Mouse (Mus musculus): ENCODE measurements around the gene Ap5b1. TPM values are rescaled to one million over a fixed set of nuclear protein-coding genes. Genes with fewer than 3 reads are reported as not detected.

The Ap5b1 gene
- polyA plus RNA-seq, 1 experiment = 5.1 TPM

DNA sequence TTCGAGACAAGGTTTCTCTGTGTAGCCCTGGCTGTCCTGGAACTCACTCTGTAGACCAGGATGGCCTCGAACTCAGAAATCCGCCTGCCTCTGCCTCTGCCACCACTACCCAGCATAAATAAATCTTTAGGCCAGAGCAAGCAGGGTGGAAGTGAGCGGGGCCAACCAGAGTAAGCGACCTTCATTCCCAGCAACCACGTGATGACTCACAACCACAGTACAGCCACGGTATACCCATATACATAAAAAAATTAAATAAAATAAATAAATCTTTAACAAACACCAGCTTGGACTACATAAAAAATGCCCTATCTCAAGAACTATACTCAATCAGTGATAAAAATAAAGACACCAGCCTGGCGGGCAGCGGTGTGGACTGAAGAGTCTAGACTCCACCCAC is 24.5 kb upstream of the Ap5b1 start:
- TF ChIP-seq CTCF (IDR thresholded peaks at IDR 0.05; ENCODE audit: borderline replicate concordance, insufficient read depth, low read depth, low read length) (no peak), POLR2A (IDR thresholded peaks at IDR 0.05; ENCODE audit: borderline replicate concordance, insufficient read depth, low read length) (no peak)
- H3K27ac ChIP-seq (ENCODE audit: insufficient read depth, low read length) = no peak overlapping the region
- DNase-seq = no peak
- no peaks in the 10 kb centered on the region for H3K27me3 ChIP-seq (ENCODE audit: control insufficient read depth, insufficient read depth, low read length)
- H3K4me1 ChIP-seq (ENCODE audit: control insufficient read depth, insufficient read depth, low read length) = no peaks in the 10 kb centered on the region
- no peak overlapping the region for H3K4me3 ChIP-seq (replicated peaks; ENCODE audit: insufficient read depth, low read depth, low read length)
- 90% methylated on average over 9 of the region's 9 CpGs for WGBS

GRCm38 (mm10) chr19:5544031-5544430 is 23.8 kb upstream of the Ap5b1 start:
- H3K27ac ChIP-seq (ENCODE audit: insufficient read depth, low read length) = no peak overlapping the region
- no peak for TF ChIP-seq CTCF (IDR thresholded peaks at IDR 0.05; ENCODE audit: borderline replicate concordance, insufficient read depth, low read depth, low read length)
- H3K4me3 ChIP-seq (replicated peaks; ENCODE audit: insufficient read depth, low read depth, low read length) = no peak overlapping the region
- WGBS = 59% methylated on average over 11 of the region's 11 CpGs
- H3K4me1 ChIP-seq (ENCODE audit: control insufficient read depth, insufficient read depth, low read length) = no peaks in the 10 kb centered on the region
- DNase-seq = no peak
- H3K27me3 ChIP-seq (ENCODE audit: control insufficient read depth, insufficient read depth, low read length) = no peaks in the 10 kb centered on the region

GRCm38 (mm10) chr19:5547471-5548056 is 20.3 kb upstream of the Ap5b1 start:
- no peak overlapping the region for H3K4me3 ChIP-seq (replicated peaks; ENCODE audit: insufficient read depth, low read depth, low read length)
- H3K27ac ChIP-seq (ENCODE audit: insufficient read depth, low read length) = no peak overlapping the region
- WGBS = 47% methylated on average over 4 of the region's 4 CpGs
- no peaks in the 10 kb centered on the region for H3K4me1 ChIP-seq (ENCODE audit: control insufficient read depth, insufficient read depth, low read length)
- no peak for DNase-seq
- TF ChIP-seq CTCF (IDR thresholded peaks at IDR 0.05; ENCODE audit: borderline replicate concordance, insufficient read depth, low read depth, low read length) (no peak), POLR2A (IDR thresholded peaks at IDR 0.05; ENCODE audit: borderline replicate concordance, insufficient read depth, low read length) (no peak)
- H3K27me3 ChIP-seq (ENCODE audit: control insufficient read depth, insufficient read depth, low read length) = no peaks in the 10 kb centered on the region

GRCm38 (mm10) chr19:5553802-5554201 is 14.0 kb upstream of the Ap5b1 start:
- Histone ChIP-seq H3K27me3 (ENCODE audit: control insufficient read depth, insufficient read depth, low read length) (no peaks in the 10 kb centered on the region), H3K4me3 (replicated peaks; ENCODE audit: insufficient read depth, low read depth, low read length) (no peak overlapping the region), H3K4me1 (ENCODE audit: control insufficient read depth, insufficient read depth, low read length) (no peaks in the 10 kb centered on the region), H3K27ac (ENCODE audit: insufficient read depth, low read length) (no peak overlapping the region)
- no peak for TF ChIP-seq POLR2A (IDR thresholded peaks at IDR 0.05; ENCODE audit: borderline replicate concordance, insufficient read depth, low read length)
- no peak for DNase-seq
- 75% methylated on average over 8 of the region's 8 CpGs for WGBS

DNA sequence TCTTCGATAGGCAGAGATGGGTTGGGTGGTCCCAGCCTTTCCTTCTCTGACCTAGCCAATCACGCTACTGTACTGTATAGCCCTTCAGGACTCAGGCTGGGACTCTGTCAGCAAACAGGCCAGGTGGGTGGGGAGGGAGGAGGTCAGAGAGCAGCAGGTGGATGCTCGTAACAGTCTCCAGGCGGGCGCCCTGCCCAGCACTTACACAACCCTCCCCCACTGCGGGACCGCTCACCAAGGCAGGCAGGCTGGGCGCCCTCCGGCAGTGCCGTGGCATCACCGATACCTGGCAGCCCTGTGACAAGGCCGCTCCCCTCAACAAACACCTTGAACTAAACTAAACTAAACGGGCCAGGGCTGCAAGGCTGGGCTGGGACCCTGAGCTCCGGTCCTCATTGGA is 13.6 kb upstream of the Ap5b1 start:
- H3K4me1 ChIP-seq (ENCODE audit: control insufficient read depth, insufficient read depth, low read length) = no peaks in the 10 kb centered on the region
- no peak for DNase-seq
- TF ChIP-seq CTCF (IDR thresholded peaks at IDR 0.05; ENCODE audit: borderline replicate concordance, insufficient read depth, low read depth, low read length) (no peak), POLR2A (IDR thresholded peaks at IDR 0.05; ENCODE audit: borderline replicate concordance, insufficient read depth, low read length) (no peak)
- WGBS = 80% methylated on average over 14 of the region's 14 CpGs
- no peaks in the 10 kb centered on the region; the same call in 1 of the 2 replicates for H3K27me3 ChIP-seq (ENCODE audit: control insufficient read depth, insufficient read depth, low read length)
- no peak overlapping the region for H3K4me3 ChIP-seq (replicated peaks; ENCODE audit: insufficient read depth, low read depth, low read length)
- no peak overlapping the region for H3K27ac ChIP-seq (ENCODE audit: insufficient read depth, low read length)

DNA sequence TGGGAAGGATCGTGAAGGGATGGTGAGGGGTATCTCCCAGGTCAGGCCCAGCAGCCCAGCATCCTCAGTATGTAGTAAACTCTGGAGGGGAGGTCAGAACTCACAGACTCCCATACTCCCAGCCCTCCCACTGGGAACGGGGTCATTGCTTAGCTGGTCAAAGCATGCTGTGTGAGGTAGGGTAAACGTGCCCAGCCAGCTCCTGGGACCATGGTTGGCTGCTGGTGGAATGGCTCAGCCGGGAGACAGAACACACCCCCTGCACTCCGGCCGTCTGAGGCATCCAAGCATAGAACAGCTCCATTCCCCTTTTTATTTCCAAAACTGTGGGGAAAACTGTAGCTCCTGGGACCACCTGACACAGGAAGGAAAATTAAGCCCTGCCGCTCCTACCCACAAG is 9.7 kb upstream of the Ap5b1 start:
- peaks cover 7% of the 10 kb centered on the region; the same call in 1 of the 2 replicates for H3K27me3 ChIP-seq (ENCODE audit: control insufficient read depth, insufficient read depth, low read length)
- DNase-seq = no peak
- H3K27ac ChIP-seq (ENCODE audit: insufficient read depth, low read length) = no peak overlapping the region
- 0 out of 2 replicates have a peak, but pooled peaks cover 4% of the 10 kb centered on the region for H3K4me1 ChIP-seq (ENCODE audit: control insufficient read depth, insufficient read depth, low read length)
- 36% methylated on average over 7 of the region's 7 CpGs for WGBS
- no peak overlapping the region for H3K4me3 ChIP-seq (replicated peaks; ENCODE audit: insufficient read depth, low read depth, low read length)
- TF ChIP-seq CTCF (IDR thresholded peaks at IDR 0.05; ENCODE audit: borderline replicate concordance, insufficient read depth, low read depth, low read length) = no peak
- no peak for TF ChIP-seq POLR2A (IDR thresholded peaks at IDR 0.05; ENCODE audit: borderline replicate concordance, insufficient read depth, low read length)

- WGBS = 58% methylated on average over 8 of the region's 8 CpGs
- DNase-seq = no peak
These were observed 9.1 kb upstream of the Ap5b1 start for GRCm38 (mm10) chr19:5558770-5559169.

DNA sequence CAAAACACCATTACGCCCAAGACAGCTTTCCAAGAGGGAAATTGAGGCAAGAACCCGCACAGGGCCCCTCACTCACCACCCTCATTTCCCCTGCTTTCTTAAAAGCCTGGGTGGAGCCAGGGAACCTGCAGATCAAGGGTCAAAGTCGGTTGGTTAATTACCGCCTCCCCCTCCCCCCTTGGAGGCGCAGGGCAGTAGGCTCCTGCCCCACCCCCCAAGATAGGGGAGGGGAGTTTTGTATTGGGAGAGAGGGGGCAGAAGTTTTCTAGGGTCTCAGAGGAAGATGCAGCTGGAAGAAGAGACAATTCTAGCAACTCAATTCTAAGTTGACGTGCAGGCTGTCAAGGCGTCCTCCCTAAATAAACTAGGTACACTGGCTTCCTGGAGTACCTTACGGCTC is 8.6 kb upstream of the Ap5b1 start:
- DNase-seq = no peak
- Histone ChIP-seq H3K4me3 (replicated peaks; ENCODE audit: insufficient read depth, low read depth, low read length) (no peak overlapping the region), H3K4me1 (ENCODE audit: control insufficient read depth, insufficient read depth, low read length) (0 out of 2 replicates have a peak, but pooled peaks cover 4% of the 10 kb centered on the region), H3K27ac (ENCODE audit: insufficient read depth, low read length) (no peak overlapping the region), H3K27me3 (ENCODE audit: control insufficient read depth, insufficient read depth, low read length) (peaks cover 7% of the 10 kb centered on the region; the same call in 1 of the 2 replicates)
- WGBS = 28% methylated on average over 8 of the region's 8 CpGs
- no peak for TF ChIP-seq CTCF (IDR thresholded peaks at IDR 0.05; ENCODE audit: borderline replicate concordance, insufficient read depth, low read depth, low read length)
- no peak for TF ChIP-seq POLR2A (IDR thresholded peaks at IDR 0.05; ENCODE audit: borderline replicate concordance, insufficient read depth, low read length)

More at GRCm38 (mm10) chr19:5558770-5559169, 9.1 kb upstream of the Ap5b1 start:
- TF ChIP-seq CTCF (IDR thresholded peaks at IDR 0.05; ENCODE audit: borderline replicate concordance, insufficient read depth, low read depth, low read length) = no peak
- no peak overlapping the region for H3K4me3 ChIP-seq (replicated peaks; ENCODE audit: insufficient read depth, low read depth, low read length)
- H3K4me1 ChIP-seq (ENCODE audit: control insufficient read depth, insufficient read depth, low read length) = 0 out of 2 replicates have a peak, but pooled peaks cover 4% of the 10 kb centered on the region
- peaks cover 7% of the 10 kb centered on the region; the same call in 1 of the 2 replicates for H3K27me3 ChIP-seq (ENCODE audit: control insufficient read depth, insufficient read depth, low read length)
- H3K27ac ChIP-seq (ENCODE audit: insufficient read depth, low read length) = no peak overlapping the region

All from cerebellum, adult 2 months (tissue).